Mouse (Mus musculus) heart, embryonic 12.5 days (tissue): ENCODE data around the gene Dnajb9. TPM values are rescaled to one million over a fixed set of nuclear protein-coding genes. Genes with fewer than 3 reads are reported as not detected.
"Not testable (repeated sequence)": the region's sequence is repeated elsewhere in the genome, so short reads cannot be mapped to it uniquely, and the experiment has no call there.

ENCODE experiments used
- ATAC-seq: fragments of 200-750 bp; cut with Nextera tagmentation; 2 replicates; pipeline ENCODE4 v1.8.0; 2017; ENCODE audit warnings: moderate TSS enrichment, moderate library complexity; ENCODE audit not compliant: insufficient number of reproducible peaks, low FRiP score
- H3K27ac ChIP-seq: fragments of 300-500 bp; sonication (generic); 2 replicates; pipeline ENCODE4 v1.5.1; 2016; ENCODE audit warnings: mild to moderate bottlenecking, moderate library complexity; ENCODE audit not compliant: poor library complexity, severe bottlenecking
- H3K27me3 ChIP-seq: fragments of 300-500 bp; sonication (generic); replicated peaks from 2 replicates; pipeline ENCODE4 v1.6.1; 2016; ENCODE audit warnings: mild to moderate bottlenecking, moderate library complexity
- H3K36me3 ChIP-seq: fragments of 300-500 bp; sonication (generic); 2 replicates; pipeline ENCODE4 v1.6.1; 2016; ENCODE audit warnings: mild to moderate bottlenecking, moderate library complexity
- H3K4me1 ChIP-seq: fragments of 300-500 bp; sonication (generic); replicated peaks from 2 replicates; pipeline ENCODE4 v1.6.1; 2016; ENCODE audit warnings: mild to moderate bottlenecking
- H3K4me2 ChIP-seq: fragments of 300-500 bp; sonication (generic); 2 replicates; pipeline ENCODE4 v1.6.1; 2016; ENCODE audit warnings: mild to moderate bottlenecking, moderate library complexity
- H3K4me3 ChIP-seq: fragments of 300-500 bp; sonication (generic); 2 replicates; pipeline ENCODE4 v1.5.1; 2016; ENCODE audit warnings: mild to moderate bottlenecking
- H3K9ac ChIP-seq: fragments of 300-500 bp; sonication (generic); 2 replicates; pipeline ENCODE4 v1.6.1; 2016; ENCODE audit warnings: mild to moderate bottlenecking, moderate library complexity
- H3K9me3 ChIP-seq: fragments of 300-500 bp; sonication (generic); replicated peaks from 2 replicates; pipeline ENCODE4 v1.6.1; 2016; ENCODE audit warnings: mild to moderate bottlenecking, moderate library complexity
- WGBS: fragments of 180-500 bp; shearing (Covaris S2); methylation state at CpG from one replicate; pipeline ENCODE4 v1.1.7; 2016; 5-methylcytosine and 5-hydroxymethylcytosine counted together
- polyA plus RNA-seq: library from polyadenylated mRNA; unstranded; fragments of >200 nt; fragmentation: Nextera tagmentation; extraction: Ambion mirVana; gene quantifications from 2 replicates; pipeline ENCODE4 v1.2.1, GENCODE M21; 2016

Dnajb9 gene
- polyA plus RNA-seq = 29.0 and 29.1 TPM in 2 replicates

DNA sequence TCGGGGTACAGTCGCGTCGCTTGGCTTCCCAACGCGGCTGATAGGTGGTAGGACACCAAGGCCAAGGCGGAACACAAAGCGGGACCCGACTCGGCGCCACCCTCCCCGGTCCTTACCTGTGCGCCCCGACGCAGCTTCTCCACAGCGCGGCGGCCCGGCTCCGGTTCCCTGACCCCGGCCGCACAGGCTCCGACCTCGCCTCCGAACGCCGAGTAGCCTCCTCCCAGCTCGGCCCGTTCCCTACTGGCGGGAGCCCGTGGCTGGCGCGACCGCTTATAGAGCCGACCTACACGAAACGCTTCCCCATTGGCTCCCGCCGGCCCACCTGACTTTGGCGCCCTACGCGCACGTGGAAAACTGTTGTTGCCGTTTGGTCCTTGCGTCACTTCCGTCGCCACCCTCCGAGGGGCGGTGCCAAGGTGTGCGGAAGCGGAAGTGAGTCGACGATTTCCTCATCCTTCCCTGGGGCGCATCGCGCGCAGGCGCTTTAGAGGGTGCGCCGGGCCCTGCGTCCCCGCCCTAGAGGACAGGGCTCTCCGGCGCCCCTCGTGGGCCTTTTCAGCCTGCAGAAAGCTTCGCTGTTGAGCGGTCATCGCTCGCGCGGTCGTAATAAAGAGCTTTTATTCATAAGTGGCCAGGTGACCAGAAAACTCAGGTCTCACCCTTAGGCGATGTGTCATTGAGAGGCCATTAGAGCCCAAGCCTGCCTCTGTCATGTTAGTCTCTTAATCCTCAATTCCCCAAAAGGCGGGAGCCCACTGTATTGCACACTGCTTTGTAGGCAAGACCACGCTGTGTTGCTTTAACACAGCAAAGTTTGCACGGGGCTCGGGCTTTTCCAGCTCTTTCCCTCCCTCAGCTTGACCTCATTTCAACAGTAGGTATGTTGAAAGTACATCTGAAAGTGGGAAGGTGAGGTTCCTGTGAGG lies at the start of gene Dnajb9:
Gene Dnajb9 (minus strand): TSS at position 503 of the 929 bp plus-strand sequence.
- peak within 1 kb of the TSS; percentile 100 for H3K4me3 ChIP-seq
- peak within 1 kb of the TSS; percentile 85 for H3K4me2 ChIP-seq
- H3K9me3 ChIP-seq = 0 out of 2 replicates have a peak, but pooled peaks cover 2% of the 10 kb centered on the region
- peak within 1 kb of the TSS; percentile 88 for H3K27ac ChIP-seq
- ATAC-seq = peak; percentile 99
- H3K9ac ChIP-seq = peak within 1 kb of the TSS; percentile 98
- H3K27me3 ChIP-seq = peaks cover 4% of the 10 kb centered on the region; the same call in 1 of the 2 replicates
- 0 out of 2 replicates have a peak, but pooled peaks cover 4% of the 10 kb centered on the region for H3K4me1 ChIP-seq
- peaks cover 3% of the 10 kb centered on the region; the same call in 1 of the 2 replicates for H3K36me3 ChIP-seq
- 1% methylated on average over 75 of the region's 77 CpGs for WGBS

DNA sequence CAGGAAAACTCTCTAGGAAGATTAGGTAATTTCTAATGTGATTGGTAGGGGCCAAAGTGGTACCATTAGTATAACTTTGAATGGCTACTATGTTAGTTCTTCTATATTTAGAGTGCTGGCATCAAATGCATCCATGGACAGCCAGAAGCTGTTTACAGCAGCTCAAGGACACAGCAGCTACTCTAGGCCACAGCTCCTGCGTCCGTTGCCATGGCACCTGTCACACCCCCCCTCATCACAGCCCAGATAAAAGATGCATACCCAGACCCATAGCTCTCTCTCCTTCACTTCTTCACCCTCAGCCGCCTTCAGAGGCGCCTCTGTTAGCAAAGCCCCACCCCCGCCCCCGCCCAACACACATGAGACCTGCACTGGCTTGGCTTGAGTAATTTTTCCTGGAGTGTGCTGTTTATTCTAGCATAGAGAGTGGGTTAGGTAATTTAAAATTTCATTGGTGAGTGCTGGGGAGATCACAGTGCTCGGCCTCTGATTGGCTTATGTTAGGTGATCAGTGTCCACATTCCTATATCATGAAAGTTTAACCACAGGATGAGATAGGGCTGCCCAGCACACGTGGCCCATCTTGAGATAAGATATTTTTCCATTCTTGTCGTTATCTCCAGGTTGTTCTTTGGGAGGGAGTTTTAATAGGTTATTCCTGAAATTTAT lies 38.3 kb upstream of the Dnajb9 start:
- 54% methylated on average over 9 of the region's 9 CpGs for WGBS
- ATAC-seq = no peak
- Histone ChIP-seq H3K4me3 (no peak overlapping the region), H3K4me1 (no peaks in the 10 kb centered on the region), H3K9me3 (no peaks in the 10 kb centered on the region), H3K27me3 (no peaks in the 10 kb centered on the region), H3K9ac (no peak overlapping the region), H3K4me2 (no peak overlapping the region), H3K36me3 (no peaks in the 10 kb centered on the region), H3K27ac (no peak overlapping the region)

DNA sequence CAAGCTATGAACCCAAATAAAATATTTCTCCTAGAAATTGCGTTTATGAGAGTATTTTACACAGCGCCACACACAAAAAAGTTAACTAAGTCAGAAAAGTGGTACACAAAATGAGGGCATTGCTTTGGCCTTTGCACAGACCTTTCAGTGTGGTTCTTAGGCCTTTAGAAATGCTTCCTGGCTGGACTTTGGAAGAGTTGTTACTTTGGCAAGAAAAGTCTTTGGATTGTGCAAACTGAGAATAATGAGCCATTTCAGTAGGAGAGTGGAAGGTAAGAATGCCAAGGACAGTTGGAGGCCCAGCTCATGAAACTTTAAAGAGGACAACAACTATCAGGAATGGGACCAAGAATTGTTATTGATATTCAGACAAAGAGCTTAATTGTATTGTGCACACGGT lies 35.6 kb upstream of the Dnajb9 start:
- Histone ChIP-seq H3K27ac (no peak overlapping the region), H3K9me3 (no peaks in the 10 kb centered on the region), H3K4me3 (no peak overlapping the region), H3K9ac (no peak overlapping the region), H3K4me2 (no peak overlapping the region), H3K36me3 (no peaks in the 10 kb centered on the region), H3K4me1 (no peaks in the 10 kb centered on the region), H3K27me3 (no peaks in the 10 kb centered on the region)
- 81% methylated on average over 3 of the region's 3 CpGs for WGBS
- no peak for ATAC-seq

DNA sequence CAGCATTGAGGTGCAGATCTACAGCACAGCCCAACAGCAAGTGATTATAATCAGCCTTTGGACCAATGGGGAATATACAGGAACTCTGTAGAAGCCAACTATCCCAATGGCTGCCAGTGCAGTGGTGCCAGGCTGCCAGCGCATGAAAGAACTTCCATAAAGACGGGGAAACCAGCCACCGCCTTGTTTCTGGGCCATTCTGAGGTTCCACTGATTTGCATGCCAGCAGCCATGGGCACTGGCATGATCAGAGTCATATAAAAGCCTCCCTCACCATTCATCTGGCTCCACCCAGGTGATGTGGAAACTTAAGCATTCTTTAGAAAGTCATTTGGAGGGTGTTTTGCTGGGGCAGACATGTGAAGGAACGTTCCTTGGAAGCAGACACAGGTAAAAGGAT lies 32.3 kb upstream of the Dnajb9 start:
- no peak overlapping the region for H3K9ac ChIP-seq
- no peaks in the 10 kb centered on the region for H3K36me3 ChIP-seq
- no peak overlapping the region for H3K4me3 ChIP-seq
- H3K4me1 ChIP-seq = no peaks in the 10 kb centered on the region
- ATAC-seq = no peak
- WGBS = 85% methylated on average over 4 of the region's 4 CpGs
- H3K27ac ChIP-seq = no peak overlapping the region
- no peaks in the 10 kb centered on the region for H3K9me3 ChIP-seq
- no peaks in the 10 kb centered on the region for H3K27me3 ChIP-seq
- H3K4me2 ChIP-seq = no peak overlapping the region

DNA sequence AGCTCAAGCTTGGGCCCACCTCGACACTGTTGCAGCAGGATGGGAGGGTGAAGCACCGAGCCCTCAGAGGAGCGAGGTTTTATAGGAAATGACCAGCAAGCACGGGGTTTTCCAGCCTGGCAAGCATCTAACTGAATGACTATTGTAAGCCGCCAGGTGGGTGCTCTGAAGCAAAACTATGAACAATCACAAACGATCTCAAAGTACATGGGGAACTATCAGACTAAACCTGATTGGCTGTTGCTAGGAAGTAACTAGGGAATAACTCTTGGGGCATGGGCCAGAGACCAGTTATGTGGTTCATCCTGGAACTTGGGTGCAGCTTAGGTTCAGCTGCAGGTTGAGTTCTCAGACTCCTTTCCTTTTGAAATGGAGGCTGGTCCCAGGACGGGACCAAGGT lies 31.0 kb upstream of the Dnajb9 start:
- Histone ChIP-seq H3K27ac (no peak overlapping the region), H3K27me3 (no peaks in the 10 kb centered on the region), H3K4me1 (no peaks in the 10 kb centered on the region), H3K36me3 (no peaks in the 10 kb centered on the region), H3K4me2 (no peak overlapping the region), H3K9ac (no peak overlapping the region), H3K9me3 (no peaks in the 10 kb centered on the region), H3K4me3 (no peak overlapping the region)
- no peak for ATAC-seq
- 69% methylated on average over 7 of the region's 7 CpGs for WGBS

DNA sequence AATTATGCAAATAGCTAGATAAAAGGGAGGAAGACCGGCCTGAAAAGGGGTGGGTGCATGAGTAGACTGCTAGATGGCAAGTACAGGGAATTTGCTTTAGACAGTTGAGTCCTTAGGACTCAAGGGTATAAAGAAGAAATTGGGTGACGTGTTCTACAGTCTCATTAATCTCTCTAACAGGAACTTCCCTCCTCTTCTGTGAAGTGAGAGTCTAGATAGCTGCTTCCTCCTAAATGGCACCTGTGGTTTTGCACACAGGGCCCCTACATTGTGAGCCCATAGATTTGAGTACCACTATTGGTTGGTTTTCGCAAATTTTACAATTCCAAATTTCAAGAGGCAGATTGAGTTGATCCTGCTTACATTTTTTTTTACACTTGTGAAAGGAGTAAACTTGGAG lies 14.5 kb upstream of the Dnajb9 start:
- 63% methylated on average over 3 of the region's 3 CpGs for WGBS
- no peak overlapping the region for H3K27ac ChIP-seq
- no peaks in the 10 kb centered on the region for H3K36me3 ChIP-seq
- H3K27me3 ChIP-seq = no peaks in the 10 kb centered on the region
- no peaks in the 10 kb centered on the region for H3K4me1 ChIP-seq
- no peak overlapping the region for H3K9ac ChIP-seq
- H3K4me2 ChIP-seq = no peak overlapping the region
- no peak overlapping the region for H3K4me3 ChIP-seq
- H3K9me3 ChIP-seq = no peaks in the 10 kb centered on the region
- no peak for ATAC-seq

DNA sequence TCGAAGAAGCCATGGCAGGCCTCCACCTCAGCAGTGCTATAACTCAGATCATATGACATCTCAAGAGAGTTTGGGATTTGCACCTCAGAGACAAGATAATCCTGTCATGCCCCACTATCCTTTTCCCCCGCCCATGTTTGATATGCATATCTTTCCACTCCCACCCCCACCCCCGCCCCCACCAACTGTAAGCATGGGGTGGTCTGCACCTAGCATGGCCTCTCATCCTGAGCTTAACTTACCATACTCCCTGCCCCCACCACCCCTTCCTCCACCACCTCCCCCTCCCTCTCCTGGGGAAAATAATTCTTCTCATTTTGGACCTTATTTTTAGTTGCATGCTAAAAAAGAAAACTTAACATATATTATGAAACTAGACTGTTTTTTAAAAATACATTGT lies 12.9 kb upstream of the Dnajb9 start:
- Histone ChIP-seq H3K9ac (no peak overlapping the region), H3K27me3 (no peaks in the 10 kb centered on the region), H3K4me2 (no peak overlapping the region), H3K36me3 (no peaks in the 10 kb centered on the region), H3K4me1 (no peaks in the 10 kb centered on the region), H3K4me3 (no peak overlapping the region), H3K27ac (no peak overlapping the region), H3K9me3 (no peaks in the 10 kb centered on the region)
- 54% methylated on average over 3 of the region's 3 CpGs for WGBS
- ATAC-seq = no peak

DNA sequence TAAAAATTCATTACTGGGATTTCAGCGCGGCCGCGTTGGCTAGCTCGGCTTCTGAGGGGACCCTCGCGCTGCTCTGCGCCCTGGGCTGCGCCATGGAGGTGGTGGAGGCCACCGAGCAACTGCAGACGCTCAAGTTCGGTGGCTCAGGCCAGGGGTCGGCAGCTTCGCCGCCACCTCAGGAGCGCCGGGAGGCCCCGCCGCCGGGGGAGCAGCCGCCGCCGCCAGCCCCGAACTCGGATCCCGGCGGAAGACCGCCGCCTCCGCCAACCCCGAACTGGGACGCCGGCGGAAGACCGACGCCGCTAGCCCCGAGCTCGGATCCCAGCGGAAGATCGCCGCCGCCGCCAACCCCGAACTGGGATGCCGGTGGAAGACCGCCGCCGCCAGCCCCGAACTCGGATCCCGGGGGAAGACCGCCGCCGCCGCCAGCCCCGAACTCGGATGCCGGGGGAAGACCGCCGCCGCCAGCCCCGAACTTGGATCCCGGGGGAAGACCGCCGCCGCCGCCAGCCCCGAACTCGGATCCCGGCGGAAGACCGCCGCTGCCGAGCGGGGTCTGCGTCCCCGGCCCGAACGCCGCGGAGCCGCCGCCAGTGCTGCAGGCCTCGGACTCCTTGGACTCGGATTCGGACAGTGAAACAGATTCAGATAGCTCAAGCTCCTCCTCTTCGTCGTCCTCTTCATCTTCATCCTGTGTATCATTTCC lies 11.7 kb upstream of the Dnajb9 start:
- H3K4me2 ChIP-seq = peak overlapping the region; percentile 84
- WGBS = 2% methylated on average over 88 of the region's 89 CpGs
- no peaks in the 10 kb centered on the region for H3K36me3 ChIP-seq
- no peak for ATAC-seq
- no peak overlapping the region for H3K27ac ChIP-seq
- no peaks in the 10 kb centered on the region for H3K9me3 ChIP-seq
- peak overlapping the region; percentile 81 for H3K9ac ChIP-seq
- H3K27me3 ChIP-seq = no peaks in the 10 kb centered on the region
- no peaks in the 10 kb centered on the region for H3K4me1 ChIP-seq
- peak overlapping the region; percentile 66 for H3K4me3 ChIP-seq

DNA sequence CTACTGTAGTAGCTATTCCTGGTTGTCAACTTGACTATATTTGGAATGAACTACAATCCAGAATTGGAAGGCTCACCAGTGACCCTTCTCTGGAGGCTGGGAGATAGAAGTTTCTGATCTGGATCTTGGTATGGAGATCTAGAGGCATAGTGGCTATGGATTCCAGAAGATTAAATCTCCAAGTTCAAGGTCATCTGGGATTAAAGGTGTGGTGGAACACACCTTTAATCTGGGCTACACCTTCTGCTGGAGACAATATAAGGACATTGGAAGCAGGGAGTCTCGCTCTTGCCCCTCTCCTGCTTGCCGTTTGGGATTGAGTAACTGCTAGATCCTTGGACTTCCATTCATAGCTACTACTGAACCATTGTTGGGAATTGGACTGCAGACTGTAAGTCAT lies 10.9 kb upstream of the Dnajb9 start, which contains the start of gene Pnpla8:
Gene Pnpla8 (plus strand): TSS at position 301 of the 400 bp plus-strand sequence.
- H3K4me2 ChIP-seq = peak within 1 kb of the TSS; percentile 84

DNA sequence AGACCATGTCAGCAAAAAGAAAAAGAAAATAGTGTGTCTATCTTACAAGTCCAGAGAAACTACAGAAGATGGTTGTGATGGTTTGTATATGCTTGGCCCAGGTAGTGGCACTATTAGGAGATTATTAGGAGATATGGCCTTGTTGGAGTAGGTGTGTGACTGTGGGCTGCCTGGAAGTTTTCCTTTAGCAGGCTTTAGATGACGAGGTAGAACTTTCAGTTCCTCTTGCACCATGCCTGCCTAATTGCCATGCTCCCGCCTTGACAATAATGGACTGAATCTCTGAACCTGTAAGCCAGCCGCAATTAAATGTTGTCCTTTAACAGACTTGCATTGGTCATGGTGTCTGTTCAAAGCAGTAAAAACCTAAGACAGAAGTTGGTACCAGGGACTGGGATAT lies 1.4 kb upstream of the Dnajb9 start:
- Histone ChIP-seq H3K4me2 (no peak overlapping the region), H3K4me3 (no peak overlapping the region), H3K4me1 (0 out of 2 replicates have a peak, but pooled peaks cover 4% of the 10 kb centered on the region), H3K9ac (no peak overlapping the region), H3K27me3 (peaks cover 4% of the 10 kb centered on the region; the same call in 1 of the 2 replicates), H3K36me3 (no peaks in the 10 kb centered on the region), H3K27ac (no peak overlapping the region), H3K9me3 (0 out of 2 replicates have a peak, but pooled peaks cover 2% of the 10 kb centered on the region)
- ATAC-seq = no peak
- 86% methylated on average over 3 of the region's 3 CpGs for WGBS

More for the DNA sequence above, 10.9 kb upstream of the Dnajb9 start, which contains the start of gene Pnpla8:
- not testable (repeated sequence) for H3K27ac ChIP-seq, H3K27me3 ChIP-seq, ATAC-seq, H3K4me1 ChIP-seq, H3K9me3 ChIP-seq, H3K36me3 ChIP-seq
- Histone ChIP-seq H3K4me3 (peak within 1 kb of the TSS; percentile 66), H3K9ac (peak within 1 kb of the TSS; percentile 81)
- 76% methylated on average over 2 of the region's 2 CpGs for WGBS
